Mouse (Mus musculus): ENCODE data around the gene Gm340.

- no peak for TF ChIP-seq CTCF (IDR thresholded peaks at IDR 0.05; ENCODE audit: low read depth)
- no peak for TF ChIP-seq EP300 (optimal IDR thresholded peaks at IDR 0.05)
Measured at GRCm38 (mm10) chr19:41634999-41635398, 52.8 kb downstream of the Gm340 start.

Data from stomach, postnatal 0 days (tissue).